Comparison of ENCODE assay signal across 21 mouse cellular contexts in the genomic region with DNA sequence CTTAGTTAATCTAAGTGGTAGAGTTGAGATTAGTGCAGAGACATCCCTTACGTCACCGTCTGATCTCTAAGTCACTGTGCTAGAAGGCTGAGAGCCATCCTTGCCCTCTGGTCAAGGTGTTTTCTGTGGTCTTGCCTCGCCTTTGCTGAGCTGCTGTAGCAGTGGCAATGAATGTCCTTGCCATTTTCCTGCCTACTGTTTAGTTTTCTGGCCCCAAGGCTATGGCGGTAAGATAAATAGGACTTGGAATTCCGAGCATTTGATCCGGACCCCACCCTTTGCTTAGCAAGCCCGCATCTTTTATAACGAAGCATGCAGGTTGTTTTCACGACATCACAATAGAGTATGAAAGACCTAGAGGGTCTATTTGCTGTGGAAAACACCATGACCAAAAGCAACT. TPM values are rescaled to one million over a fixed set of nuclear protein-coding genes. Genes with fewer than 3 reads are reported as not detected.
DNase-seq lines count a peak whose midpoint lies in the region; ATAC-seq and TF ChIP-seq lines count a peak whose summit lies in the region.
"Had no signal": no experiment of that assay in that cellular context is flagged by ENCODE, and none has a peak within 500 bp of the region (broad histone marks: within the 10 kb centered on the region; RNA-seq: fewer than 3 reads in every experiment).

No protein-coding gene starts in this region.

- 65% methylated on average over 9 of the region's 9 CpGs for WGBS in stomach, embryonic 16.5 days
- 87% methylated on average over 9 of the region's 9 CpGs for WGBS in midbrain, embryonic 13.5 days
- 66% methylated on average over 9 of the region's 9 CpGs for WGBS in lung, adult 2 months

- H3K36me3 ChIP-seq in ES-Bruce4 (ENCODE audit: control insufficient read depth, insufficient read depth, low read length, poor library complexity, severe bottlenecking) = peaks cover 5% of the 10 kb centered on the region
- H3K36me3 ChIP-seq in stomach, embryonic 16.5 days (ENCODE audit: control insufficient read depth, insufficient read depth, low read length) = peaks cover 3% of the 10 kb centered on the region; the same call in 1 of the 2 replicates
- peaks cover 22% of the 10 kb centered on the region for H3K36me3 ChIP-seq in midbrain, embryonic 13.5 days
- H3K36me3 ChIP-seq: heart, embryonic 15.5 days had no signal

- TF ChIP-seq EP300 in ES-Bruce4 (IDR thresholded peaks at IDR 0.05; ENCODE audit: insufficient read depth, low read depth, low read length) = peak; percentile 99

- no peak overlapping the region for H3K4me2 ChIP-seq in stomach, embryonic 16.5 days (ENCODE audit: low read depth, low read length)
- H3K4me2 ChIP-seq in midbrain, embryonic 13.5 days (replicated peaks) = no peak overlapping the region
- H3K4me2 ChIP-seq: embryonic facial prominence, embryonic 13.5 days; heart, embryonic 11.5 days; heart, embryonic 15.5 days; hindbrain, embryonic 13.5 days had no signal

- H3K9me3 ChIP-seq in ES-Bruce4 (replicated peaks; ENCODE audit: control insufficient read depth, insufficient read depth, low read length, poor library complexity, severe bottlenecking) = no peaks in the 10 kb centered on the region
- H3K9me3 ChIP-seq in stomach, embryonic 16.5 days (replicated peaks; ENCODE audit: control insufficient read depth, low read length) = no peaks in the 10 kb centered on the region
- H3K9me3 ChIP-seq in midbrain, embryonic 13.5 days = no peaks in the 10 kb centered on the region
- H3K9me3 ChIP-seq: embryonic facial prominence, embryonic 13.5 days; heart, embryonic 15.5 days; hindbrain, embryonic 13.5 days had no signal

- TF ChIP-seq CTCF in gastrocnemius, adult 2 months (IDR thresholded peaks at IDR 0.05) = no peak
- no peak for TF ChIP-seq CTCF in ES-Bruce4 (IDR thresholded peaks at IDR 0.05; ENCODE audit: low read depth, low read length)
- TF ChIP-seq CTCF in lung, adult 2 months (IDR thresholded peaks at IDR 0.05; ENCODE audit: insufficient read depth, low read length) = no peak

- no peak for TF ChIP-seq POLR2A in ES-Bruce4 (IDR thresholded peaks at IDR 0.05; ENCODE audit: insufficient read depth, low read length)
- TF ChIP-seq POLR2A in lung, adult 2 months (IDR thresholded peaks at IDR 0.05; ENCODE audit: borderline replicate concordance, extremely low read depth, low read depth, low read length) = no peak

- intact Hi-C loops in gastrocnemius, adult 2 months (cut with DNase I) = no loop called here

- H3K27ac ChIP-seq in gastrocnemius, adult 2 months = peak overlapping the region; percentile 21; the same call in 1 of the 2 replicates
- peak overlapping the region; percentile 93 for H3K27ac ChIP-seq in ES-Bruce4 (ENCODE audit: insufficient read depth, low read length)
- peak overlapping the region; percentile 59; the same call in 1 of the 2 replicates for H3K27ac ChIP-seq in stomach, embryonic 16.5 days (ENCODE audit: low read length)
- no peak overlapping the region for H3K27ac ChIP-seq in midbrain, embryonic 13.5 days
- H3K27ac ChIP-seq: heart, adult 2 months; heart, embryonic 15.5 days; hindbrain, embryonic 13.5 days; hindbrain, postnatal 0 days had no signal

- H3K4me3 ChIP-seq in gastrocnemius, adult 2 months = no peak overlapping the region
- H3K4me3 ChIP-seq in ES-Bruce4 (ENCODE audit: low read depth, low read length) = peak overlapping the region; percentile 9; the same call in 1 of the 2 replicates
- H3K4me3 ChIP-seq in stomach, embryonic 16.5 days (replicated peaks; ENCODE audit: low read length) = no peak overlapping the region
- no peak overlapping the region for H3K4me3 ChIP-seq in midbrain, embryonic 13.5 days (replicated peaks)
- H3K4me3 ChIP-seq in lung, adult 2 months (replicated peaks; ENCODE audit: extremely low read depth, low read depth, low read length) = no peak overlapping the region
- H3K4me3 ChIP-seq: embryonic facial prominence, embryonic 13.5 days; heart, adult 2 months; heart, embryonic 15.5 days; hindbrain, embryonic 13.5 days had no signal

- H3K9ac ChIP-seq in ES-Bruce4 (ENCODE audit: low read depth, poor library complexity, severe bottlenecking) = peak overlapping the region; percentile 47; the same call in 1 of the 2 replicates
- H3K9ac ChIP-seq in stomach, embryonic 16.5 days (ENCODE audit: low read length) = no peak overlapping the region
- H3K9ac ChIP-seq in midbrain, embryonic 13.5 days (replicated peaks) = no peak overlapping the region
- H3K9ac ChIP-seq: embryonic facial prominence, embryonic 13.5 days; heart, embryonic 15.5 days; hindbrain, embryonic 13.5 days had no signal

- peaks cover 14% of the 10 kb centered on the region for H3K4me1 ChIP-seq in ES-Bruce4 (ENCODE audit: control insufficient read depth, insufficient read depth, low read length)
- peaks cover 42% of the 10 kb centered on the region for H3K4me1 ChIP-seq in stomach, embryonic 16.5 days (ENCODE audit: control insufficient read depth, insufficient read depth, low read length)
- H3K4me1 ChIP-seq in midbrain, embryonic 13.5 days (replicated peaks) = peaks cover 13% of the 10 kb centered on the region; the same call in 1 of the 2 replicates
- peaks cover 13% of the 10 kb centered on the region; the same call in 1 of the 2 replicates for H3K4me1 ChIP-seq in lung, adult 2 months (ENCODE audit: control insufficient read depth, insufficient read depth, low read length)

- H3K27me3 ChIP-seq in ES-Bruce4 (ENCODE audit: control insufficient read depth, insufficient read depth, low read length, poor library complexity, severe bottlenecking) = no peaks in the 10 kb centered on the region
- no peaks in the 10 kb centered on the region for H3K27me3 ChIP-seq in stomach, embryonic 16.5 days (ENCODE audit: control insufficient read depth, insufficient read depth, low read length)
- no peaks in the 10 kb centered on the region for H3K27me3 ChIP-seq in midbrain, embryonic 13.5 days
- H3K27me3 ChIP-seq: embryonic facial prominence, embryonic 13.5 days; heart, embryonic 15.5 days; hindbrain, embryonic 13.5 days had no signal

- no peak for ATAC-seq in stomach, embryonic 16.5 days (ENCODE audit: insufficient read depth, low FRiP score)
- no peak for ATAC-seq in midbrain, embryonic 13.5 days
- ATAC-seq: forebrain, embryonic 14.5 days; hindbrain, postnatal 0 days had no signal

- no peak for DNase-seq in gastrocnemius, adult 2 months
- no peak for DNase-seq in gastrocnemius, postnatal 10 days
- peak; percentile 36 for DNase-seq in WW6 (ENCODE audit: low read depth, low spot score)
- DNase-seq in heart, adult 18-20 months = no peak
- no peak for DNase-seq in lung, adult 2 months
- DNase-seq: adrenal gland, adult 8-10 months; cerebellum, adult 11 months; cerebellum, adult 8-10 months; cerebellum, postnatal 14 days; heart, adult 2 months; heart, postnatal 14 days had no signal

RNA-seq across cellular contexts. Expression of gene Plpp3, which starts 38.1 kb away (rescaled TPM):
- total RNA-seq in gastrocnemius, adult 2 months (2021) = 10 to 100 TPM; 45.8 to 69.1 TPM
- 10 to 100 TPM; 79.6 to 82.6 TPM for total RNA-seq in gastrocnemius, postnatal 10 days (2021)
- 16.1 and 17.5 TPM in 2 replicates for polyA plus RNA-seq in ES-Bruce4 (2011; ENCODE audit: insufficient read depth, insufficient read length, low read depth, missing spikeins)
- 65.3 and 69.9 TPM in 2 replicates for polyA plus RNA-seq in stomach, embryonic 16.5 days (2015; fragmentation: Nextera tagmentation; extraction: Ambion mirVana)
- polyA plus RNA-seq in midbrain, embryonic 13.5 days (2015; fragmentation: Nextera tagmentation; extraction: Ambion mirVana) = 58.5 TPM in 2 replicates
- 10 to 100 TPM; 56.4 to 57.5 TPM for total RNA-seq in heart, adult 18-20 months (2021)
- polyA plus RNA-seq in lung, adult 2 months (2012; rRNA removed) = 170 and 187 TPM in 2 replicates
- total RNA-seq: MEL had no signal
